Mouse (Mus musculus): Measurements from ENCODE around the gene Dync1h1.

DNA sequence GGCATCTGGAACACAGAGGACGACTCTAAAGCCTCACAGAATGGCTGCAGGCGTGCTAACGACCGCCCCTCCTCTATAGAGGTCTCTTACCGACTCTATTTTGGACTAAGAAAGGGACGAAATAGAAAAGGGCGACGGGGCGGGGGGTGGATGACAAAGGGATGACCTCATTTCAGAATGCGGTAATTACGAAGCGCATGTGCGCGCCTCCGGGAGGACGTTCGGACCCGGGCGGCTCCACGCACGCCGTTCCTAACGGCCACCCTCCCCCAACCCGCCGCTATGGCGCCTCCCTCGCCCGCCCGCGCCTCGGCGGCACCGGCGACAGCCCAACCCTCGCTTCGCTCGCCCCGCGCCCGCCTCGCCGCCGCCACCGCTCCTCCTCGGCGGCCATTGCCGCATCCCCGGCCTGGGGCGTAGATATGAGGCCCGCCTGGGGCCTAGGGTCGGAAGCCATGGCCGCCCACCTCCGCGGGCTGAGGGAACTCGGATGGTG lies 94.5 kb downstream of the Dync1h1 start:
- TF ChIP-seq CTCF (IDR thresholded peaks at IDR 0.05; ENCODE audit: low read depth) (no peak), EP300 (IDR thresholded peaks at IDR 0.05; ENCODE audit: low read depth) (no peak)

Measured in liver, embryonic 14.5 days (tissue).